Mouse (Mus musculus): ENCODE data around the gene Setd7. TPM values are rescaled to one million over a fixed set of nuclear protein-coding genes. Genes with fewer than 3 reads are reported as not detected.

The Setd7 gene
- total and polyA plus RNA-seq, 2 experiments, result 1.6 to 1.9 TPM

DNA sequence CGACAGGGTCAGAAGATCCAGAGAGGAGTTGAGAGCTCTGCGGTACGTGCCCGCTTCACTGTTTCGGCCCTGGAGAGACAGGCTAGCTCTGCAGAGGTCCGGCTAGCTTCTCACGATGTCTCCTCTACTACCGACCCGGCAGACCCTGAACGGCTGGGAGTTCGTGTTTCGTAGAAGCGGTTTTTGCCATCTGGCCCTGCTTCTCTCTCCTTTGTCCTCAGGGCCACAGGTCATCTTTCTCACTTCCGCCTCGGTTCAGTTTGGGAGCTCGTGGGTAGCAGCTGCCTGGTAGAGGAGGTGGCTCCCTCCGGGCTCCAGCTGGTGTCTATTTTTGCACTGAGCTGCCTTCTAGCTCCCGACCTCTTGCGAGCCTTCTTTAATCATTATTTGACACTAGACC lies 55.2 kb downstream of the Setd7 start:
- TF ChIP-seq CTCF (IDR thresholded peaks at IDR 0.05; ENCODE audit: low read depth, low read length), result no peak
- TF ChIP-seq POLR2A (IDR thresholded peaks at IDR 0.05; ENCODE audit: extremely low read depth, insufficient read depth, low read length), result no peak
- Histone ChIP-seq H3K27me3 (ENCODE audit: control insufficient read depth, insufficient read depth, low read length) (no peaks in the 10 kb centered on the region), H3K4me3 (ENCODE audit: insufficient read depth, low read depth, low read length) (no peak overlapping the region), H3K79me2 (ENCODE audit: control insufficient read depth, insufficient read depth, low read length) (no peaks in the 10 kb centered on the region), H3K27ac (replicated peaks; ENCODE audit: insufficient read depth, low read depth, low read length) (no peak overlapping the region), H3K4me1 (ENCODE audit: control insufficient read depth, insufficient read depth, low read length) (no peaks in the 10 kb centered on the region), H3K36me3 (ENCODE audit: control insufficient read depth, insufficient read depth, low read length) (no peaks in the 10 kb centered on the region), H3K9ac (ENCODE audit: low read depth, low read length) (no peak overlapping the region)
- DNase-seq (ENCODE audit: extremely low read depth, low read depth, low spot score), result no peak
- WGBS, result 67% methylated on average over 19 of the region's 19 CpGs

DNA sequence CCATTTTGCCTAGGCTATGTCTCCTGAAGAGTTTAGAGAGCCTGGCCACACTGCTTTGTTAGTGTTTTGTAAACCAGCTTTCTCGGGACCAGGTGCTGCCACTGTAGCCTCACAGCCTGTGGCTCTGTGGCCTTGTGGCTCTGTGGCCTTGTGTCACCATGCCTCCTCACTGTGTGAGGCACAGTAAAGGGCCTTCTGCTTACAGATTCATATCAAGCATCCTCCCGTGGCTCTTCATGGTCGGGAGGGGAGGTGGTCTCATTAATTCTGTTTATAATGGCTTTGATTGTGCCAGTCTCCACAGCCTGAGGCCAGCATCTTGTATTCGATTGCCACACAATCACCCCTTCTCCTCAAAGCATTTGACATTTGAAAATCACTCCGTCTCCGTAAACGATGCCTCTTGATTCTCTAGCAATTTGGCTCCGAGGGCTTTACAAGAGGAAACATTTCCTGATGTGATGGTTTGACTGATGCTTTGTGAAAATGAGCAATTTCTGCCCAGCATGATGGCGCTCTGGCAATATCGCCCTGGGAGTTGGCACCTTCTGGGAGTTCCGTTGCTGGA lies 56.2 kb downstream of the Setd7 start:
- Histone ChIP-seq H3K27ac (replicated peaks; ENCODE audit: insufficient read depth, low read depth, low read length) (no peak overlapping the region), H3K4me3 (ENCODE audit: insufficient read depth, low read depth, low read length) (no peak overlapping the region), H3K9ac (ENCODE audit: low read depth, low read length) (no peak overlapping the region), H3K4me1 (ENCODE audit: control insufficient read depth, insufficient read depth, low read length) (no peaks in the 10 kb centered on the region), H3K79me2 (ENCODE audit: control insufficient read depth, insufficient read depth, low read length) (no peaks in the 10 kb centered on the region), H3K36me3 (ENCODE audit: control insufficient read depth, insufficient read depth, low read length) (no peaks in the 10 kb centered on the region), H3K27me3 (ENCODE audit: control insufficient read depth, insufficient read depth, low read length) (no peaks in the 10 kb centered on the region)
- 88% methylated on average over 11 of the region's 11 CpGs for WGBS
- TF ChIP-seq POLR2A (IDR thresholded peaks at IDR 0.05; ENCODE audit: extremely low read depth, insufficient read depth, low read length) (no peak), CTCF (IDR thresholded peaks at IDR 0.05; ENCODE audit: low read depth, low read length) (no peak)
- no peak for DNase-seq (ENCODE audit: extremely low read depth, low read depth, low spot score)

GRCm38 (mm10) chr3:51499876-51500275 lies 60.8 kb downstream of the Setd7 start:
- Histone ChIP-seq H3K27me3 (ENCODE audit: control insufficient read depth, insufficient read depth, low read length) (no peaks in the 10 kb centered on the region), H3K79me2 (ENCODE audit: control insufficient read depth, insufficient read depth, low read length) (no peaks in the 10 kb centered on the region), H3K27ac (replicated peaks; ENCODE audit: insufficient read depth, low read depth, low read length) (no peak overlapping the region), H3K36me3 (ENCODE audit: control insufficient read depth, insufficient read depth, low read length) (peaks cover under 1% of the 10 kb centered on the region; the same call in 1 of the 2 replicates), H3K4me3 (ENCODE audit: insufficient read depth, low read depth, low read length) (no peak overlapping the region), H3K4me1 (ENCODE audit: control insufficient read depth, insufficient read depth, low read length) (no peaks in the 10 kb centered on the region), H3K9ac (ENCODE audit: low read depth, low read length) (no peak overlapping the region)
- no peak for DNase-seq (ENCODE audit: extremely low read depth, low read depth, low spot score)
- TF ChIP-seq CTCF (IDR thresholded peaks at IDR 0.05; ENCODE audit: low read depth, low read length) (no peak), POLR2A (IDR thresholded peaks at IDR 0.05; ENCODE audit: extremely low read depth, insufficient read depth, low read length) (no peak)
- WGBS, result 89% methylated on average over 4 of the region's 4 CpGs

GRCm38 (mm10) chr3:51498659-51499058 lies 62.0 kb downstream of the Setd7 start:
- Histone ChIP-seq H3K36me3 (ENCODE audit: control insufficient read depth, insufficient read depth, low read length) (peaks cover 3% of the 10 kb centered on the region; the same call in 1 of the 2 replicates), H3K27me3 (ENCODE audit: control insufficient read depth, insufficient read depth, low read length) (no peaks in the 10 kb centered on the region), H3K4me3 (ENCODE audit: insufficient read depth, low read depth, low read length) (no peak overlapping the region), H3K27ac (replicated peaks; ENCODE audit: insufficient read depth, low read depth, low read length) (no peak overlapping the region), H3K4me1 (ENCODE audit: control insufficient read depth, insufficient read depth, low read length) (no peaks in the 10 kb centered on the region), H3K9ac (ENCODE audit: low read depth, low read length) (no peak overlapping the region), H3K79me2 (ENCODE audit: control insufficient read depth, insufficient read depth, low read length) (no peaks in the 10 kb centered on the region)
- no peak for DNase-seq (ENCODE audit: extremely low read depth, low read depth, low spot score)
- WGBS, result 67% methylated on average over 5 of the region's 5 CpGs
- TF ChIP-seq POLR2A (IDR thresholded peaks at IDR 0.05; ENCODE audit: extremely low read depth, insufficient read depth, low read length), result no peak
- no peak for TF ChIP-seq CTCF (IDR thresholded peaks at IDR 0.05; ENCODE audit: low read depth, low read length)

- Histone ChIP-seq H3K9ac (ENCODE audit: low read depth, low read length) (no peak overlapping the region), H3K4me3 (ENCODE audit: insufficient read depth, low read depth, low read length) (no peak overlapping the region), H3K79me2 (ENCODE audit: control insufficient read depth, insufficient read depth, low read length) (no peaks in the 10 kb centered on the region), H3K4me1 (ENCODE audit: control insufficient read depth, insufficient read depth, low read length) (no peaks in the 10 kb centered on the region), H3K27ac (replicated peaks; ENCODE audit: insufficient read depth, low read depth, low read length) (no peak overlapping the region), H3K27me3 (ENCODE audit: control insufficient read depth, insufficient read depth, low read length) (no peaks in the 10 kb centered on the region), H3K36me3 (ENCODE audit: control insufficient read depth, insufficient read depth, low read length) (peaks cover 8% of the 10 kb centered on the region; the same call in 1 of the 2 replicates)
- no peak for TF ChIP-seq POLR2A (IDR thresholded peaks at IDR 0.05; ENCODE audit: extremely low read depth, insufficient read depth, low read length)
- TF ChIP-seq CTCF (IDR thresholded peaks at IDR 0.05; ENCODE audit: low read depth, low read length), result no peak
- no peak for DNase-seq (ENCODE audit: extremely low read depth, low read depth, low spot score)
- 100% methylated on average over 1 of the region's 1 CpGs for WGBS
Observed at GRCm38 (mm10) chr3:51497978-51498377, 62.7 kb downstream of the Setd7 start.

DNA sequence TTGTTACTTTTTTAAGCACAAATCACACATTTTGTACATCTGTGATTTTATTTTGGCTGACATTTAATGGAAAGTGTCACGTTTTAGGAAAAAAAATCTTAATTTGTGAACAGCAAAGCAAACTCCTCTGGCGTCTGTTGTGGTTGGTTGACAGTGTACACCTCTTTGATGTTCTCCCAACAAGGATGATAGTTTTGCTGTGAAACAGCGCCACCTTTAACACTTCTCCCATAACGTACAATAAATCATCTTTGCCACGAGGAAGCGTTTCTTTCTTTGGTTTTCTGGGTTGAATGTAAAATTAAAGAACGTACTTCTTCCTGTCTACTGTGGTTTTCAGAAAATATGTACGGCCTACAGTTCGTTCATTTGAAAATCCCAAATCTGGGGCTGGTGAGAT lies 65.0 kb downstream of the Setd7 start:
- Histone ChIP-seq H3K9ac (ENCODE audit: low read depth, low read length) (no peak overlapping the region), H3K4me1 (ENCODE audit: control insufficient read depth, insufficient read depth, low read length) (no peaks in the 10 kb centered on the region), H3K27ac (replicated peaks; ENCODE audit: insufficient read depth, low read depth, low read length) (no peak overlapping the region), H3K27me3 (ENCODE audit: control insufficient read depth, insufficient read depth, low read length) (no peaks in the 10 kb centered on the region), H3K79me2 (ENCODE audit: control insufficient read depth, insufficient read depth, low read length) (no peaks in the 10 kb centered on the region), H3K4me3 (ENCODE audit: insufficient read depth, low read depth, low read length) (no peak overlapping the region), H3K36me3 (ENCODE audit: control insufficient read depth, insufficient read depth, low read length) (peaks cover 8% of the 10 kb centered on the region; the same call in 1 of the 2 replicates)
- no peak for DNase-seq (ENCODE audit: extremely low read depth, low read depth, low spot score)
- TF ChIP-seq POLR2A (IDR thresholded peaks at IDR 0.05; ENCODE audit: extremely low read depth, insufficient read depth, low read length) (no peak), CTCF (IDR thresholded peaks at IDR 0.05; ENCODE audit: low read depth, low read length) (no peak)
- WGBS, result 95% methylated on average over 9 of the region's 9 CpGs
